ENCODE assay signal across 8 mouse cellular contexts in genomic region chr9:65214778-65215493, GRCm38 (mm10). TPM values are rescaled to one million over a fixed set of nuclear protein-coding genes. Genes with fewer than 3 reads are reported as not detected.
DNase-seq lines count a peak whose midpoint lies in the region; ATAC-seq and TF ChIP-seq lines count a peak whose summit lies in the region.

No protein-coding gene starts in this region.

- TF ChIP-seq CTCF in MEL (IDR thresholded peaks at IDR 0.05 in 2 of 3, conservative IDR thresholded peaks at IDR 0.05 in 1 of 3; ENCODE audit: control insufficient read depth in 1 of 3, insufficient read depth in 1 of 3, low read depth in 2 of 3, low read length in 3 of 3, poor library complexity in 1 of 3, severe bottlenecking in 1 of 3), result peak in 2 of 3 experiments; percentile 34 to 58; a peak in 4 of 6 replicates
- peak; percentile 50; the same call in 1 of the 2 replicates for TF ChIP-seq CTCF in cerebellum, adult 2 months (IDR thresholded peaks at IDR 0.05; ENCODE audit: borderline replicate concordance, insufficient read depth, low read depth, low read length)
- peak; percentile 65 for TF ChIP-seq CTCF in lung, postnatal 0 days (IDR thresholded peaks at IDR 0.05)

- H3K4me3 ChIP-seq in MEL (ENCODE audit: control insufficient read depth in 1 of 2, insufficient read depth in 1 of 2, low read depth in 2 of 2, low read length in 2 of 2), result peak overlapping the region; percentile 70 to 75
- peak overlapping the region; percentile 79 for H3K4me3 ChIP-seq in cerebellum, adult 2 months (replicated peaks; ENCODE audit: insufficient read depth, low read depth, low read length)
- H3K4me3 ChIP-seq in lung, postnatal 0 days (ENCODE audit: low read depth, low read length), result peak overlapping the region; percentile 62

- H3K4me2 ChIP-seq in lung, postnatal 0 days (replicated peaks; ENCODE audit: low read depth, low read length), result peak overlapping the region; percentile 94

- H3K36me3 ChIP-seq in MEL (ENCODE audit: control insufficient read depth in 1 of 2, insufficient read depth in 2 of 2, low read length in 2 of 2), result peaks cover 0 to 14% of the 10 kb centered on the region in 2 experiments; a peak in 2 of 4 replicates
- H3K36me3 ChIP-seq in lung, postnatal 0 days (ENCODE audit: insufficient read depth, low read length), result no peaks in the 10 kb centered on the region

- peak; percentile 82 for ATAC-seq in hematopoietic stem cell, adult 5-6 weeks (replicated peaks in 1 of 2; ENCODE audit: insufficient read depth in 1 of 2, low FRiP score in 2 of 2, low TSS enrichment in 1 of 2, low read depth in 1 of 2, poor library complexity in 2 of 2, severe bottlenecking in 2 of 2)
- peak; percentile 96 for ATAC-seq in lung, postnatal 0 days

- TF ChIP-seq RAD21 in MEL (IDR thresholded peaks at IDR 0.05; ENCODE audit: low read depth, low read length), result no peak

- H3K9ac ChIP-seq in MEL (ENCODE audit: control insufficient read depth, low read depth, low read length, poor library complexity, severe bottlenecking), result peak overlapping the region; percentile 83
- peak overlapping the region; percentile 76 for H3K9ac ChIP-seq in lung, postnatal 0 days (replicated peaks; ENCODE audit: low read depth)

- DNase-seq in MEL (ENCODE audit: low read depth, low spot score), result peak; percentile 91
- peak; percentile 89 to 93 for DNase-seq in cerebellum, adult 2 months
- DNase-seq in forelimb bud, embryonic 11.5 days (ENCODE audit: low read depth, low spot score), result peak; percentile 70
- DNase-seq in layer of hippocampus, postnatal 10 days (ENCODE audit: low spot score in 2 of 2), result peak; percentile 84 to 89
- peak; percentile 92 for DNase-seq in lung, postnatal 0 days (ENCODE audit: low spot score)
- DNase-seq in ovary, postnatal 10 days (ENCODE audit: low spot score), result peak; percentile 83
- DNase-seq in thymus, postnatal 14 days, result peak; percentile 90

- 1% methylated on average over 57 of the region's 59 CpGs for WGBS in cerebellum, adult 2 months
- WGBS in lung, postnatal 0 days, result 3% methylated on average over 40 of the region's 59 CpGs

- peaks cover 3% of the 10 kb centered on the region; the same call in 1 of the 2 replicates for H3K79me2 ChIP-seq in MEL (ENCODE audit: control insufficient read depth, insufficient read depth, low read length, poor library complexity)

- no peaks in the 10 kb centered on the region for H3K9me3 ChIP-seq in MEL (replicated peaks; ENCODE audit: insufficient read depth, low read length)
- no peaks in the 10 kb centered on the region for H3K9me3 ChIP-seq in lung, postnatal 0 days (ENCODE audit: low read length)

- H3K4me1 ChIP-seq in MEL (ENCODE audit: control insufficient read depth in 1 of 2, insufficient read depth in 2 of 2, low read length in 2 of 2), result peaks cover 9 to 15% of the 10 kb centered on the region in 2 experiments
- H3K4me1 ChIP-seq in cerebellum, adult 2 months (ENCODE audit: control insufficient read depth, insufficient read depth, low read length), result no peaks in the 10 kb centered on the region
- H3K4me1 ChIP-seq in lung, postnatal 0 days (ENCODE audit: insufficient read depth, low read depth, low read length), result peaks cover 7% of the 10 kb centered on the region; the same call in 1 of the 2 replicates

- TF ChIP-seq EP300 in MEL (IDR thresholded peaks at IDR 0.05; ENCODE audit: low read depth in 1 of 2, low read length in 2 of 2), result no peak
- TF ChIP-seq EP300 in lung, postnatal 0 days (IDR thresholded peaks at IDR 0.05), result no peak

- peak overlapping the region; percentile 93 for H3K27ac ChIP-seq in MEL (ENCODE audit: control insufficient read depth, low read depth, low read length)
- H3K27ac ChIP-seq in cerebellum, adult 2 months (ENCODE audit: insufficient read depth, low read length), result peak overlapping the region; percentile 90
- H3K27ac ChIP-seq in lung, postnatal 0 days (ENCODE audit: low read length), result peak overlapping the region; percentile 77

- peak; percentile 58 to 60; a peak in 2 of 4 replicates for TF ChIP-seq POLR2A in MEL (IDR thresholded peaks at IDR 0.05; ENCODE audit: control insufficient read depth in 1 of 2, insufficient read depth in 1 of 2, low read depth in 1 of 2, low read length in 2 of 2, poor library complexity in 1 of 2)
- TF ChIP-seq POLR2A in cerebellum, adult 2 months (IDR thresholded peaks at IDR 0.05; ENCODE audit: borderline replicate concordance, insufficient read depth, low read length), result peak; percentile 35; the same call in 1 of the 2 replicates

- no peaks in the 10 kb centered on the region for H3K27me3 ChIP-seq in MEL (ENCODE audit: control insufficient read depth in 1 of 2, insufficient read depth in 2 of 2, low read length in 2 of 2)
- H3K27me3 ChIP-seq in cerebellum, adult 2 months (ENCODE audit: control insufficient read depth, insufficient read depth, low read length), result no peaks in the 10 kb centered on the region
- no peaks in the 10 kb centered on the region for H3K27me3 ChIP-seq in lung, postnatal 0 days (replicated peaks; ENCODE audit: insufficient read depth, low read length)

TF ChIP-seq in MEL, 35 proteins besides CTCF, POLR2A, EP300 and RAD21:
- no peak for TF ChIP-seq USF1 (IDR thresholded peaks at IDR 0.05; ENCODE audit: low read depth, low read length)
- TF ChIP-seq SMC3 (IDR thresholded peaks at IDR 0.05; ENCODE audit: low read depth, low read length), result no peak
- TF ChIP-seq POLR2AphosphoS5 (IDR thresholded peaks at IDR 0.05; ENCODE audit: borderline replicate concordance, low read depth, low read length), result no peak
- no peak; the same call in 1 of the 2 replicates for TF ChIP-seq HCFC1 (IDR thresholded peaks at IDR 0.05; ENCODE audit: low read depth, low read length)
- no peak for TF ChIP-seq MAFK (IDR thresholded peaks at IDR 0.05; ENCODE audit: borderline replicate concordance, low read depth, low read length)
- no peak for TF ChIP-seq ETS1 (IDR thresholded peaks at IDR 0.05; ENCODE audit: low read depth, low read length)
- no peak for TF ChIP-seq CHD2 (IDR thresholded peaks at IDR 0.05; ENCODE audit: low read length)
- no peak for TF ChIP-seq TBP (IDR thresholded peaks at IDR 0.05; ENCODE audit: low read depth, low read length)
- TF ChIP-seq TCF12 (IDR thresholded peaks at IDR 0.05; ENCODE audit: low read depth, low read length), result no peak
- 0 out of 2 replicates have a peak, but pooled peaks have one; percentile 16 for TF ChIP-seq SIN3A (IDR thresholded peaks at IDR 0.05; ENCODE audit: low read length)
- TF ChIP-seq RCOR1 (IDR thresholded peaks at IDR 0.05; ENCODE audit: low read depth, low read length), result no peak
- no peak for TF ChIP-seq MEF2A (IDR thresholded peaks at IDR 0.05; ENCODE audit: extremely low read depth, insufficient replicate concordance, low read depth, low read length, poor library complexity, severe bottlenecking)
- peak; percentile 54 for TF ChIP-seq NELFE (IDR thresholded peaks at IDR 0.05; ENCODE audit: low read depth, low read length)
- TF ChIP-seq ELF1 (IDR thresholded peaks at IDR 0.05; ENCODE audit: low read depth, low read length), result no peak
- TF ChIP-seq GABPA (IDR thresholded peaks at IDR 0.05; ENCODE audit: low read depth, low read length), result no peak
- TF ChIP-seq BHLHE40 (IDR thresholded peaks at IDR 0.05; ENCODE audit: borderline replicate concordance, low read depth, low read length), result no peak
- TF ChIP-seq MAX (IDR thresholded peaks at IDR 0.05; ENCODE audit: low read length), result 0 out of 2 replicates have a peak, but pooled peaks have one; percentile 39
- TF ChIP-seq CHD1 (IDR thresholded peaks at IDR 0.05; ENCODE audit: low read depth, low read length), result no peak; the same call in 1 of the 2 replicates
- TF ChIP-seq ZC3H11A (IDR thresholded peaks at IDR 0.05; ENCODE audit: low read depth, low read length), result no peak
- TF ChIP-seq ZKSCAN1 (IDR thresholded peaks at IDR 0.05; ENCODE audit: low read depth, low read length), result no peak
- no peak for TF ChIP-seq JUND (IDR thresholded peaks at IDR 0.05; ENCODE audit: low read depth, low read length)

RNA-seq across cellular contexts. Expression of gene Parp16, which starts 19.8 kb away (rescaled TPM):
- 1.3 and 1.4 TPM in 2 replicates for total RNA-seq in MEL (2012; rRNA removed)
- 1 to 10 TPM in 1 of 2 experiments, not detected in 1; 5.1 TPM for polyA plus RNA-seq in MEL (2012; ENCODE audit: insufficient read depth in 1 of 2, insufficient read length in 2 of 2, low read depth in 1 of 2, low replicate concordance in 2 of 2, missing spikeins in 1 of 2)
- 5.7 and 6.6 TPM in 2 replicates for polyA plus RNA-seq in cerebellum, adult 2 months (2012; rRNA removed)
- total RNA-seq in hematopoietic stem cell, adult 5-6 weeks (2017), result 7.6 and 9.6 TPM in 2 replicates
- 1 to 10 TPM; 4.5 to 5.6 TPM for total RNA-seq in layer of hippocampus, postnatal 10 days (2021)
- polyA plus RNA-seq in lung, postnatal 0 days (2015; fragmentation: Nextera tagmentation; extraction: Ambion mirVana), result 5.3 and 5.4 TPM in 2 replicates

RNA-seq across cellular contexts. Expression of gene Cilp, which starts 50.0 kb away (rescaled TPM):
- not detected in 2 replicates for total RNA-seq in MEL (2012; rRNA removed)
- under 1 TPM in 1 of 2 experiments, not detected in 1; 0.01 TPM for polyA plus RNA-seq in MEL (2012; ENCODE audit: insufficient read depth in 1 of 2, insufficient read length in 2 of 2, low read depth in 1 of 2, low replicate concordance in 2 of 2, missing spikeins in 1 of 2)
- 0.10 and 0.17 TPM in 2 replicates for polyA plus RNA-seq in cerebellum, adult 2 months (2012; rRNA removed)
- not detected in 2 replicates for total RNA-seq in hematopoietic stem cell, adult 5-6 weeks (2017)
- under 1 TPM in 1 of 2 experiments, not detected in 1; 0.18 TPM for total RNA-seq in layer of hippocampus, postnatal 10 days (2021)
- 0.08 and 0.13 TPM in 2 replicates for polyA plus RNA-seq in lung, postnatal 0 days (2015; fragmentation: Nextera tagmentation; extraction: Ambion mirVana)

Comparison
In these comparisons a context has a peak if more than half of its experiments do, and no peak if none do; other contexts are left out.
1. Peak in every context shown above with its lines: DNase-seq, ATAC-seq, H3K4me3 ChIP-seq and H3K27ac ChIP-seq.